Mouse (Mus musculus) limb, embryonic 15.5 days (tissue): ENCODE measurements around the gene Rbm43. TPM values are rescaled to one million over a fixed set of nuclear protein-coding genes. Genes with fewer than 3 reads are reported as not detected.

Source experiments
- ATAC-seq: fragments of 200-750 bp; cut with Nextera tagmentation; 2 replicates; pipeline ENCODE4 v1.8.0; 2017; ENCODE audit warnings: low read depth, moderate TSS enrichment; ENCODE audit not compliant: insufficient number of reproducible peaks, low FRiP score, low TSS enrichment
- H3K27ac ChIP-seq: fragments of 300-500 bp; sonication (generic); 2 replicates; pipeline ENCODE4 v1.5.1; 2015; ENCODE audit warnings: moderate library complexity, mild to moderate bottlenecking, inconsistent platforms
- H3K27me3 ChIP-seq: fragments of 300-500 bp; sonication (generic); 2 replicates; pipeline ENCODE4 v1.6.1; 2015; ENCODE audit warnings: inconsistent platforms
- H3K36me3 ChIP-seq: fragments of 300-500 bp; sonication (generic); 2 replicates; pipeline ENCODE4 v1.6.1; 2015; ENCODE audit warnings: inconsistent platforms
- H3K4me1 ChIP-seq: fragments of 300-500 bp; sonication (generic); 2 replicates; pipeline ENCODE4 v1.6.1; 2015; ENCODE audit warnings: inconsistent platforms
- H3K4me2 ChIP-seq: fragments of 300-500 bp; sonication (generic); 2 replicates; pipeline ENCODE4 v1.6.1; 2015; ENCODE audit warnings: mild to moderate bottlenecking, inconsistent platforms
- H3K4me3 ChIP-seq: fragments of 300-500 bp; sonication (generic); 2 replicates; pipeline ENCODE4 v1.5.1; 2015; ENCODE audit warnings: mild to moderate bottlenecking, inconsistent platforms
- H3K9ac ChIP-seq: fragments of 300-500 bp; sonication (generic); 2 replicates; pipeline ENCODE4 v1.6.1; 2015; ENCODE audit warnings: inconsistent platforms
- H3K9me3 ChIP-seq: fragments of 300-500 bp; sonication (generic); 2 replicates; pipeline ENCODE4 v1.6.1; 2016; ENCODE audit warnings: inconsistent platforms
- WGBS: fragments of 180-500 bp; shearing (Covaris S2); methylation state at CpG from one replicate; pipeline ENCODE4 v1.1.7; 2015; 5-methylcytosine and 5-hydroxymethylcytosine counted together
- polyA plus RNA-seq: library from polyadenylated mRNA; unstranded; fragments of >200 nt; fragmentation: Nextera tagmentation; extraction: Ambion mirVana; gene quantifications from 2 replicates; pipeline ENCODE4 v1.2.1, GENCODE M21; 2015

Rbm43 gene
- 16.4 and 17.6 TPM in 2 replicates for polyA plus RNA-seq

- H3K4me1 ChIP-seq = peaks cover 12% of the 10 kb centered on the region; the same call in 1 of the 2 replicates
- H3K4me2 ChIP-seq = peak within 1 kb of the TSS; percentile 80
- no peaks in the 10 kb centered on the region for H3K27me3 ChIP-seq
- under 1% methylated on average over 48 of the region's 48 CpGs for WGBS
- peak within 1 kb of the TSS; percentile 56 for H3K9ac ChIP-seq
- no peaks in the 10 kb centered on the region for H3K9me3 ChIP-seq
- peak within 1 kb of the TSS; percentile 79 for H3K27ac ChIP-seq
- peak within 1 kb of the TSS; percentile 60 for H3K4me3 ChIP-seq
- peak; percentile 68; the same call in 1 of the 2 replicates for ATAC-seq
- H3K36me3 ChIP-seq = peaks cover 3% of the 10 kb centered on the region; the same call in 1 of the 2 replicates
Observed at GRCm38 (mm10) chr2:51934574-51935334, at the start of gene Rbm43. TSS of gene Rbm43 (minus strand) at chr2:51935163.

GRCm38 (mm10) chr2:51982288-51982687 is 47.3 kb upstream of the Rbm43 start:
- H3K9me3 ChIP-seq = no peaks in the 10 kb centered on the region
- H3K27me3 ChIP-seq = no peaks in the 10 kb centered on the region
- H3K9ac ChIP-seq = no peak overlapping the region
- H3K4me3 ChIP-seq = no peak overlapping the region
- no peak overlapping the region for H3K27ac ChIP-seq
- H3K4me2 ChIP-seq = no peak overlapping the region
- no peak for ATAC-seq
- 55% methylated on average over 13 of the region's 13 CpGs for WGBS
- peaks cover 3% of the 10 kb centered on the region; the same call in 1 of the 2 replicates for H3K4me1 ChIP-seq
- no peaks in the 10 kb centered on the region for H3K36me3 ChIP-seq

- H3K36me3 ChIP-seq = no peaks in the 10 kb centered on the region
- peak overlapping the region; percentile 20; the same call in 1 of the 2 replicates for H3K9ac ChIP-seq
- H3K27ac ChIP-seq = peak overlapping the region; percentile 50; the same call in 1 of the 2 replicates
- no peaks in the 10 kb centered on the region for H3K9me3 ChIP-seq
- WGBS = 32% methylated on average over 11 of the region's 11 CpGs
- peaks cover 3% of the 10 kb centered on the region; the same call in 1 of the 2 replicates for H3K4me1 ChIP-seq
- no peak for ATAC-seq
- no peaks in the 10 kb centered on the region for H3K27me3 ChIP-seq
- no peak overlapping the region for H3K4me3 ChIP-seq
- peak overlapping the region; percentile 32; the same call in 1 of the 2 replicates for H3K4me2 ChIP-seq
Observed at GRCm38 (mm10) chr2:51981630-51982029, 46.7 kb upstream of the Rbm43 start.

GRCm38 (mm10) chr2:51973410-51973968 is 38.5 kb upstream of the Rbm43 start, which contains the start of gene Nmi:
TSS of gene Nmi (minus strand) at chr2:51973494.
- no peaks in the 10 kb centered on the region for H3K27me3 ChIP-seq
- H3K9me3 ChIP-seq = no peaks in the 10 kb centered on the region
- peak within 1 kb of the TSS; percentile 57 for H3K4me3 ChIP-seq
- no peak for ATAC-seq
- peak within 1 kb of the TSS; percentile 70 for H3K4me2 ChIP-seq
- no peaks in the 10 kb centered on the region for H3K36me3 ChIP-seq
- peak within 1 kb of the TSS; percentile 34 for H3K9ac ChIP-seq
- H3K27ac ChIP-seq = peak within 1 kb of the TSS; percentile 85
- WGBS = 67% methylated on average over 9 of the region's 9 CpGs
- 0 out of 2 replicates have a peak, but pooled peaks cover 2% of the 10 kb centered on the region for H3K4me1 ChIP-seq

- 0 out of 2 replicates have a peak, but pooled peaks cover 2% of the 10 kb centered on the region for H3K4me1 ChIP-seq
- peak overlapping the region; percentile 85 for H3K27ac ChIP-seq
- H3K4me2 ChIP-seq = peak overlapping the region; percentile 70
- WGBS = 1% methylated on average over 40 of the region's 40 CpGs
- no peaks in the 10 kb centered on the region for H3K9me3 ChIP-seq
- peak; percentile 58; the same call in 1 of the 2 replicates for ATAC-seq
- peak overlapping the region; percentile 34 for H3K9ac ChIP-seq
- no peaks in the 10 kb centered on the region for H3K27me3 ChIP-seq
- no peaks in the 10 kb centered on the region for H3K36me3 ChIP-seq
- peak overlapping the region; percentile 57 for H3K4me3 ChIP-seq
Observed at GRCm38 (mm10) chr2:51972641-51973409, 37.9 kb upstream of the Rbm43 start.

- H3K27me3 ChIP-seq = no peaks in the 10 kb centered on the region
- H3K27ac ChIP-seq = peak overlapping the region; percentile 85; the same call in 1 of the 2 replicates
- no peak overlapping the region for H3K9ac ChIP-seq
- H3K4me2 ChIP-seq = peak overlapping the region; percentile 70
- H3K9me3 ChIP-seq = no peaks in the 10 kb centered on the region
- no peak for ATAC-seq
- no peaks in the 10 kb centered on the region for H3K36me3 ChIP-seq
- WGBS = 46% methylated on average over 5 of the region's 5 CpGs
- H3K4me1 ChIP-seq = 0 out of 2 replicates have a peak, but pooled peaks cover 2% of the 10 kb centered on the region
- peak overlapping the region; percentile 57 for H3K4me3 ChIP-seq
Observed at GRCm38 (mm10) chr2:51972142-51972541, 37.2 kb upstream of the Rbm43 start.

- Histone ChIP-seq H3K4me2 (no peak overlapping the region), H3K36me3 (no peaks in the 10 kb centered on the region), H3K27ac (no peak overlapping the region), H3K4me3 (no peak overlapping the region), H3K4me1 (0 out of 2 replicates have a peak, but pooled peaks cover 2% of the 10 kb centered on the region), H3K27me3 (no peaks in the 10 kb centered on the region), H3K9me3 (no peaks in the 10 kb centered on the region), H3K9ac (no peak overlapping the region)
- no peak for ATAC-seq
- WGBS = 96% methylated on average over 4 of the region's 4 CpGs
Observed at GRCm38 (mm10) chr2:51970897-51971296, 35.9 kb upstream of the Rbm43 start.

GRCm38 (mm10) chr2:51967288-51967687 is 32.3 kb upstream of the Rbm43 start:
- no peaks in the 10 kb centered on the region for H3K27me3 ChIP-seq

GRCm38 (mm10) chr2:51953648-51954204 is 18.8 kb upstream of the Rbm43 start:
- no peak overlapping the region for H3K27ac ChIP-seq
- no peak for ATAC-seq
- H3K27me3 ChIP-seq = no peaks in the 10 kb centered on the region
- no peak overlapping the region for H3K4me2 ChIP-seq
- no peak overlapping the region for H3K4me3 ChIP-seq
- no peaks in the 10 kb centered on the region for H3K4me1 ChIP-seq
- H3K9ac ChIP-seq = no peak overlapping the region
- no peaks in the 10 kb centered on the region for H3K36me3 ChIP-seq
- 78% methylated on average over 7 of the region's 7 CpGs for WGBS
- H3K9me3 ChIP-seq = no peaks in the 10 kb centered on the region

More at GRCm38 (mm10) chr2:51967288-51967687, 32.3 kb upstream of the Rbm43 start:
- H3K4me1 ChIP-seq = 0 out of 2 replicates have a peak, but pooled peaks cover 2% of the 10 kb centered on the region
- no peak overlapping the region for H3K4me3 ChIP-seq
- H3K4me2 ChIP-seq = no peak overlapping the region
- no peak for ATAC-seq
- H3K9me3 ChIP-seq = no peaks in the 10 kb centered on the region
- no peaks in the 10 kb centered on the region for H3K36me3 ChIP-seq
- no peak overlapping the region for H3K27ac ChIP-seq
- H3K9ac ChIP-seq = no peak overlapping the region
- WGBS = 80% methylated on average over 3 of the region's 3 CpGs

- H3K4me1 ChIP-seq = no peaks in the 10 kb centered on the region
- H3K9ac ChIP-seq = no peak overlapping the region
- no peak overlapping the region for H3K27ac ChIP-seq
- H3K36me3 ChIP-seq = no peaks in the 10 kb centered on the region
- no peaks in the 10 kb centered on the region for H3K27me3 ChIP-seq
- H3K4me2 ChIP-seq = no peak overlapping the region
- 19% methylated on average over 1 of the region's 1 CpGs for WGBS
- no peak for ATAC-seq
- H3K9me3 ChIP-seq = no peaks in the 10 kb centered on the region
- no peak overlapping the region for H3K4me3 ChIP-seq
Observed at GRCm38 (mm10) chr2:51950876-51951275, 15.9 kb upstream of the Rbm43 start.

GRCm38 (mm10) chr2:51948105-51948830 is 13.3 kb upstream of the Rbm43 start:
- 79% methylated on average over 6 of the region's 6 CpGs for WGBS

More at GRCm38 (mm10) chr2:51948105-51948830, 13.3 kb upstream of the Rbm43 start:
- no peak overlapping the region for H3K27ac ChIP-seq
- no peaks in the 10 kb centered on the region for H3K9me3 ChIP-seq
- H3K36me3 ChIP-seq = no peaks in the 10 kb centered on the region
- no peaks in the 10 kb centered on the region for H3K4me1 ChIP-seq
- no peak overlapping the region for H3K4me3 ChIP-seq
- no peak overlapping the region for H3K4me2 ChIP-seq
- H3K9ac ChIP-seq = no peak overlapping the region
- no peaks in the 10 kb centered on the region for H3K27me3 ChIP-seq
- no peak for ATAC-seq
